Mouse (Mus musculus): ENCODE measurements at regions not wholly inside any gene's neighbourhood (a gene's known extent, or its start where the extent isn't known, plus 50 kb on each side); places are given as distances from the start of the nearest gene placed in this dataset.

GRCm38 (mm10) chr14:24586133-24586908 is 99.4 kb downstream of the Rps24 start:
- no peak for DNase-seq (ENCODE audit: low spot score)
- WGBS: 65% methylated on average over 7 of the region's 7 CpGs
- H3K4me3 ChIP-seq (ENCODE audit: low read depth, low read length): no peak overlapping the region
- no peak overlapping the region for H3K9ac ChIP-seq (ENCODE audit: low read length)
- H3K9me3 ChIP-seq (ENCODE audit: control insufficient read depth, low read length): no peaks in the 10 kb centered on the region
- no peak overlapping the region for H3K4me2 ChIP-seq (ENCODE audit: low read depth, low read length, severe bottlenecking)
- H3K36me3 ChIP-seq (ENCODE audit: control insufficient read depth, insufficient read depth, low read length): no peaks in the 10 kb centered on the region
- 0 out of 2 replicates have a peak, but pooled peaks cover 2% of the 10 kb centered on the region for H3K4me1 ChIP-seq (replicated peaks; ENCODE audit: control insufficient read depth, insufficient read depth, low read length)
- H3K27ac ChIP-seq (ENCODE audit: low read depth, low read length): no peak overlapping the region
- H3K27me3 ChIP-seq (ENCODE audit: control insufficient read depth, insufficient read depth, low read length): no peaks in the 10 kb centered on the region
- ATAC-seq (replicated peaks; ENCODE audit: low FRiP score): no peak

GRCm38 (mm10) chr14:24586982-24587672 is 100.2 kb downstream of the Rps24 start:
- 89% methylated on average over 12 of the region's 12 CpGs for WGBS
- Histone ChIP-seq H3K4me3 (ENCODE audit: low read depth, low read length) (no peak overlapping the region), H3K4me1 (replicated peaks; ENCODE audit: control insufficient read depth, insufficient read depth, low read length) (0 out of 2 replicates have a peak, but pooled peaks cover 2% of the 10 kb centered on the region), H3K9ac (ENCODE audit: low read length) (no peak overlapping the region), H3K9me3 (ENCODE audit: control insufficient read depth, low read length) (no peaks in the 10 kb centered on the region), H3K27ac (ENCODE audit: low read depth, low read length) (no peak overlapping the region), H3K4me2 (ENCODE audit: low read depth, low read length, severe bottlenecking) (no peak overlapping the region), H3K36me3 (ENCODE audit: control insufficient read depth, insufficient read depth, low read length) (no peaks in the 10 kb centered on the region), H3K27me3 (ENCODE audit: control insufficient read depth, insufficient read depth, low read length) (no peaks in the 10 kb centered on the region)
- ATAC-seq (replicated peaks; ENCODE audit: low FRiP score): no peak
- DNase-seq (ENCODE audit: low spot score): no peak

- H3K9me3 ChIP-seq (ENCODE audit: control insufficient read depth, low read length): no peaks in the 10 kb centered on the region
- no peak overlapping the region for H3K27ac ChIP-seq (ENCODE audit: low read depth, low read length)
- no peaks in the 10 kb centered on the region for H3K36me3 ChIP-seq (ENCODE audit: control insufficient read depth, insufficient read depth, low read length)
- H3K9ac ChIP-seq (ENCODE audit: low read length): no peak overlapping the region
- no peaks in the 10 kb centered on the region for H3K27me3 ChIP-seq (ENCODE audit: control insufficient read depth, insufficient read depth, low read length)
- 82% methylated on average over 3 of the region's 3 CpGs for WGBS
- ATAC-seq (replicated peaks; ENCODE audit: low FRiP score) (no peak), DNase-seq (ENCODE audit: low spot score) (no peak)
- H3K4me1 ChIP-seq (replicated peaks; ENCODE audit: control insufficient read depth, insufficient read depth, low read length): 0 out of 2 replicates have a peak, but pooled peaks cover 2% of the 10 kb centered on the region
- H3K4me2 ChIP-seq (ENCODE audit: low read depth, low read length, severe bottlenecking): no peak overlapping the region
- H3K4me3 ChIP-seq (ENCODE audit: low read depth, low read length): no peak overlapping the region
Measured at GRCm38 (mm10) chr14:24588041-24588440, 101.1 kb downstream of the Rps24 start.

- peak overlapping the region; percentile 15; the same call in 1 of the 2 replicates for H3K4me2 ChIP-seq (ENCODE audit: low read depth, low read length, severe bottlenecking)
- DNase-seq (ENCODE audit: low spot score): peak; percentile 53
- ATAC-seq (replicated peaks; ENCODE audit: low FRiP score): peak; percentile 74
- H3K4me1 ChIP-seq (replicated peaks; ENCODE audit: control insufficient read depth, insufficient read depth, low read length): peaks cover 15% of the 10 kb centered on the region
- 14% methylated on average over 14 of the region's 14 CpGs for WGBS
- H3K4me3 ChIP-seq (ENCODE audit: low read depth, low read length): no peak overlapping the region
- H3K27me3 ChIP-seq (ENCODE audit: control insufficient read depth, insufficient read depth, low read length): no peaks in the 10 kb centered on the region
- H3K9me3 ChIP-seq (ENCODE audit: control insufficient read depth, low read length): no peaks in the 10 kb centered on the region; the same call in 1 of the 2 replicates
- H3K36me3 ChIP-seq (ENCODE audit: control insufficient read depth, insufficient read depth, low read length): no peaks in the 10 kb centered on the region
- peak overlapping the region; percentile 74 for H3K27ac ChIP-seq (ENCODE audit: low read depth, low read length)
- H3K9ac ChIP-seq (ENCODE audit: low read length): peak overlapping the region; percentile 16; the same call in 1 of the 2 replicates
Measured at GRCm38 (mm10) chr14:24606444-24607173, 119.7 kb downstream of the Rps24 start.

GRCm38 (mm10) chr14:24608356-24608755 is 121.4 kb downstream of the Rps24 start:
- H3K4me1 ChIP-seq (replicated peaks; ENCODE audit: control insufficient read depth, insufficient read depth, low read length): peaks cover 13% of the 10 kb centered on the region
- H3K27me3 ChIP-seq (ENCODE audit: control insufficient read depth, insufficient read depth, low read length): peaks cover 2% of the 10 kb centered on the region; the same call in 1 of the 2 replicates
- no peak for DNase-seq (ENCODE audit: low spot score)
- no peaks in the 10 kb centered on the region; the same call in 1 of the 2 replicates for H3K9me3 ChIP-seq (ENCODE audit: control insufficient read depth, low read length)
- no peak overlapping the region for H3K9ac ChIP-seq (ENCODE audit: low read length)
- H3K36me3 ChIP-seq (ENCODE audit: control insufficient read depth, insufficient read depth, low read length): no peaks in the 10 kb centered on the region
- no peak overlapping the region for H3K4me2 ChIP-seq (ENCODE audit: low read depth, low read length, severe bottlenecking)
- ATAC-seq (replicated peaks; ENCODE audit: low FRiP score): no peak
- no peak overlapping the region for H3K27ac ChIP-seq (ENCODE audit: low read depth, low read length)
- WGBS: 94% methylated on average over 1 of the region's 1 CpGs
- H3K4me3 ChIP-seq (ENCODE audit: low read depth, low read length): no peak overlapping the region

GRCm38 (mm10) chr14:24612254-24612995 is 125.5 kb downstream of the Rps24 start:
- no peaks in the 10 kb centered on the region for H3K36me3 ChIP-seq (ENCODE audit: control insufficient read depth, insufficient read depth, low read length)
- WGBS: 78% methylated on average over 4 of the region's 4 CpGs
- DNase-seq (ENCODE audit: low spot score) (no peak), ATAC-seq (replicated peaks; ENCODE audit: low FRiP score) (no peak)
- no peak overlapping the region for H3K9ac ChIP-seq (ENCODE audit: low read length)
- no peak overlapping the region for H3K4me3 ChIP-seq (ENCODE audit: low read depth, low read length)
- H3K4me2 ChIP-seq (ENCODE audit: low read depth, low read length, severe bottlenecking): no peak overlapping the region
- no peaks in the 10 kb centered on the region; the same call in 1 of the 2 replicates for H3K9me3 ChIP-seq (ENCODE audit: control insufficient read depth, low read length)
- peaks cover 15% of the 10 kb centered on the region for H3K4me1 ChIP-seq (replicated peaks; ENCODE audit: control insufficient read depth, insufficient read depth, low read length)
- H3K27ac ChIP-seq (ENCODE audit: low read depth, low read length): no peak overlapping the region
- H3K27me3 ChIP-seq (ENCODE audit: control insufficient read depth, insufficient read depth, low read length): peaks cover 2% of the 10 kb centered on the region; the same call in 1 of the 2 replicates

GRCm38 (mm10) chr14:24615776-24616175 is 128.9 kb downstream of the Rps24 start:
- Histone ChIP-seq H3K27me3 (ENCODE audit: control insufficient read depth, insufficient read depth, low read length) (peaks cover 2% of the 10 kb centered on the region; the same call in 1 of the 2 replicates), H3K4me2 (ENCODE audit: low read depth, low read length, severe bottlenecking) (no peak overlapping the region), H3K27ac (ENCODE audit: low read depth, low read length) (peak overlapping the region; percentile 99), H3K9me3 (ENCODE audit: control insufficient read depth, low read length) (no peaks in the 10 kb centered on the region), H3K9ac (ENCODE audit: low read length) (no peak overlapping the region), H3K4me1 (replicated peaks; ENCODE audit: control insufficient read depth, insufficient read depth, low read length) (peaks cover 30% of the 10 kb centered on the region), H3K4me3 (ENCODE audit: low read depth, low read length) (no peak overlapping the region), H3K36me3 (ENCODE audit: control insufficient read depth, insufficient read depth, low read length) (no peaks in the 10 kb centered on the region)
- no peak for DNase-seq (ENCODE audit: low spot score)
- WGBS: 89% methylated on average over 3 of the region's 3 CpGs
- no peak for ATAC-seq (replicated peaks; ENCODE audit: low FRiP score)
